Mouse (Mus musculus): ENCODE data around the gene Gpank1. TPM values are rescaled to one million over a fixed set of nuclear protein-coding genes. Genes with fewer than 3 reads are reported as not detected.
A peak's percentile ranks its signal among the peaks of the same experiment; 100 is the strongest.

Gene Gpank1
- total RNA-seq, 2 experiments from 2014 or later = 7.0 to 7.7 TPM

- intact Hi-C loops (cut with DNase I) = loop anchor here (5.0 kb wide), 2 partner anchors 35 to 105 kb away; partner anchors contain the start of genes Atp6v1g2 and Prrc2a
- no peak for DNase-seq
Measured at GRCm38 (mm10) chr17:35127017-35127416, 5.8 kb downstream of the Gpank1 start.

GRCm38 (mm10) chr17:35128996-35129395 lies 7.7 kb downstream of the Gpank1 start:
- intact Hi-C loops (cut with DNase I) = loop anchor here (5.0 kb wide), 2 partner anchors 33 to 103 kb away; partner anchors contain the start of genes Atp6v1g2 and Prrc2a
- DNase-seq = no peak

- DNase-seq = no peak
- intact Hi-C loops (cut with DNase I) = no loop called here
Measured at GRCm38 (mm10) chr17:35131038-35131437, 9.8 kb downstream of the Gpank1 start.

- intact Hi-C loops (cut with DNase I) = no loop called here
Measured at GRCm38 (mm10) chr17:35131500-35132173, 10.4 kb downstream of the Gpank1 start, which contains the start of gene Apom. TSS of gene Apom (minus strand) at chr17:35132050.

GRCm38 (mm10) chr17:35132174-35132560 lies 10.9 kb downstream of the Gpank1 start:
- no peak for DNase-seq
- intact Hi-C loops (cut with DNase I) = no loop called here

More at GRCm38 (mm10) chr17:35131500-35132173, 10.4 kb downstream of the Gpank1 start, which contains the start of gene Apom:
- no peak for DNase-seq

- no peak for DNase-seq
- intact Hi-C loops (cut with DNase I) = no loop called here
Measured at GRCm38 (mm10) chr17:35133517-35133916, 12.3 kb downstream of the Gpank1 start.

GRCm38 (mm10) chr17:35134801-35135590 lies 13.7 kb downstream of the Gpank1 start, which contains the start of gene Bag6:
TSS of gene Bag6 (plus strand) at chr17:35135178.
- intact Hi-C loops (cut with DNase I) = no loop called here
- DNase-seq = peak; percentile 96

- DNase-seq = no peak
- intact Hi-C loops (cut with DNase I) = loop anchor here (1.0 kb wide), 1 partner anchor 28 kb away; no protein-coding TSS in a partner anchor
Measured at GRCm38 (mm10) chr17:35135591-35136320, 14.5 kb downstream of the Gpank1 start.

- intact Hi-C loops (cut with DNase I) = no loop called here
Measured at GRCm38 (mm10) chr17:35139269-35139668, 18.0 kb downstream of the Gpank1 start.

GRCm38 (mm10) chr17:35140490-35140996 lies 19.3 kb downstream of the Gpank1 start:
- intact Hi-C loops (cut with DNase I) = no loop called here
- no peak for DNase-seq

More at GRCm38 (mm10) chr17:35139269-35139668, 18.0 kb downstream of the Gpank1 start:
- DNase-seq = no peak

- intact Hi-C loops (cut with DNase I) = loop anchor here (2.0 kb wide), 1 partner anchor 15 kb away; no protein-coding TSS in a partner anchor
- no peak for DNase-seq
Measured at GRCm38 (mm10) chr17:35141971-35142370, 20.7 kb downstream of the Gpank1 start.

- intact Hi-C loops (cut with DNase I) = no loop called here
Measured at GRCm38 (mm10) chr17:35146139-35146538, 24.9 kb downstream of the Gpank1 start.

GRCm38 (mm10) chr17:35147348-35147747 lies 26.1 kb downstream of the Gpank1 start:
- intact Hi-C loops (cut with DNase I) = no loop called here

More at GRCm38 (mm10) chr17:35146139-35146538, 24.9 kb downstream of the Gpank1 start:
- no peak for DNase-seq

GRCm38 (mm10) chr17:35147922-35148639 lies 26.8 kb downstream of the Gpank1 start:
- intact Hi-C loops (cut with DNase I) = no loop called here
- no peak for DNase-seq

More at GRCm38 (mm10) chr17:35147348-35147747, 26.1 kb downstream of the Gpank1 start:
- no peak for DNase-seq

GRCm38 (mm10) chr17:35152121-35152520 lies 30.9 kb downstream of the Gpank1 start:
- intact Hi-C loops (cut with DNase I) = loop anchor here (10.0 kb wide), 1 partner anchor 1037 kb away; the partner anchor contains the start of gene H2-DMa
- DNase-seq = no peak

GRCm38 (mm10) chr17:35153077-35153476 lies 31.8 kb downstream of the Gpank1 start:
- intact Hi-C loops (cut with DNase I) = loop anchor here (10.0 kb wide), 1 partner anchor 1038 kb away; the partner anchor contains the start of gene H2-DMa
- no peak for DNase-seq

- intact Hi-C loops (cut with DNase I) = loop anchor here (10.0 kb wide), 1 partner anchor 1039 kb away; the partner anchor contains the start of gene H2-DMa
- DNase-seq = no peak
Measured at GRCm38 (mm10) chr17:35153931-35154330, 32.7 kb downstream of the Gpank1 start.

- DNase-seq = no peak
- intact Hi-C loops (cut with DNase I) = loop anchor here (10.0 kb wide), 1 partner anchor 1040 kb away; the partner anchor contains the start of gene H2-DMa
Measured at GRCm38 (mm10) chr17:35154616-35155015, 33.4 kb downstream of the Gpank1 start.

- intact Hi-C loops (cut with DNase I) = loop anchor here (10.0 kb wide), 1 partner anchor 1041 kb away; the partner anchor contains the start of gene H2-DMa
- no peak for DNase-seq
Measured at GRCm38 (mm10) chr17:35155451-35155850, 34.2 kb downstream of the Gpank1 start.
